24 mouse cellular contexts compared by ENCODE assay signal in the genomic region with DNA sequence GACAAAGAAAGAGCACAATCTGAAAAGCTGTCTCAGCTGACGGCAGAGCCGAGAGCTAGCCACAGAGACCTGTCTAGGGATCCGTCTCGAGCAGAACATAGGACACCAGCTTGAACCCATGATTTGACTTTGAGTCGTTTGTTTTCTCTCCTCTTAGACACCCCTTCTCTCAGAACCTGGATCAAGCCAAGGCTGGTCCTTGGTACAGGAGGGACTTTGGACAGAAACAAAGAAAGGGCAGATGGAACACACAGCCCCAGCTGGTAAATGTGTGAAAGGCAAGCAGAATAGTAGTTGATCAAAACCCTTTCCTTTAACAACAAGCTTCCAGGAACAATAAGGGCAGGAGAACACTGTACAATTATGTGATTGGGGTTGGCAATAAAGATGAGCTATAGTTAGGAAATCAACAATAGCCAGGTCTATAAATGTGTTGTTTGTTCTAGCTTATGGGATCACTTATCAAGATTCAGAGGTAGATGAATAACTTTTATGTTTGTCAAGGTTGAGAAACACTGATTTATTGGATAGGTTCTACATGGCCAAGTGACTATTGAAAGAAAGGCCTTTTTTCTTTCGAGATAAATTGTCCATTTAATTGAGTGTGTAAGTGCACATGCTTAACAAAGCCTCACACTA. TPM values are rescaled to one million over a fixed set of nuclear protein-coding genes. Genes with fewer than 3 reads are reported as not detected.
DNase-seq lines count a peak whose midpoint lies in the region; ATAC-seq and TF ChIP-seq lines count a peak whose summit lies in the region.
"Had no signal": no experiment of that assay in that cellular context is flagged by ENCODE, and none has a peak within 500 bp of the region (broad histone marks: within the 10 kb centered on the region; RNA-seq: fewer than 3 reads in every experiment).

No protein-coding gene starts in this region.

- TF ChIP-seq EP300 in liver, postnatal 0 days (IDR thresholded peaks at IDR 0.05; ENCODE audit: low read depth), result no peak

- no peak overlapping the region for H3K4me3 ChIP-seq in kidney, embryonic 14.5 days (ENCODE audit: low read length)
- no peak overlapping the region for H3K4me3 ChIP-seq in liver, postnatal 0 days (ENCODE audit: low read depth, low read length)
- no peak overlapping the region for H3K4me3 ChIP-seq in liver, embryonic 12.5 days
- H3K4me3 ChIP-seq: hindbrain, embryonic 15.5 days; limb, embryonic 15.5 days; midbrain, embryonic 15.5 days; myocyte; neural tube, embryonic 13.5 days; stomach, embryonic 15.5 days had no signal

- no peak overlapping the region for H3K27ac ChIP-seq in kidney, embryonic 14.5 days (ENCODE audit: low read depth, low read length)
- H3K27ac ChIP-seq in liver, postnatal 0 days (ENCODE audit: low read depth), result peak overlapping the region; percentile 69
- H3K27ac ChIP-seq in liver, embryonic 12.5 days, result no peak overlapping the region
- H3K27ac ChIP-seq: hindbrain, embryonic 15.5 days; limb, embryonic 15.5 days; midbrain, embryonic 15.5 days; neural tube, embryonic 13.5 days; stomach, embryonic 15.5 days had no signal

- no peaks in the 10 kb centered on the region for H3K27me3 ChIP-seq in kidney, embryonic 14.5 days (ENCODE audit: control insufficient read depth, insufficient read depth, low read length)
- H3K27me3 ChIP-seq in liver, postnatal 0 days (ENCODE audit: insufficient read depth, low read length), result no peaks in the 10 kb centered on the region
- no peaks in the 10 kb centered on the region for H3K27me3 ChIP-seq in liver, embryonic 12.5 days (replicated peaks)
- H3K27me3 ChIP-seq: hindbrain, embryonic 15.5 days; limb, embryonic 15.5 days; midbrain, embryonic 15.5 days; neural tube, embryonic 13.5 days; stomach, embryonic 15.5 days had no signal

- H3K9ac ChIP-seq in kidney, embryonic 14.5 days (ENCODE audit: low read depth, low read length), result no peak overlapping the region
- H3K9ac ChIP-seq in liver, postnatal 0 days (replicated peaks), result no peak overlapping the region
- no peak overlapping the region for H3K9ac ChIP-seq in liver, embryonic 12.5 days
- H3K9ac ChIP-seq: hindbrain, embryonic 15.5 days; limb, embryonic 15.5 days; lung, embryonic 14.5 days; midbrain, embryonic 15.5 days; neural tube, embryonic 13.5 days; stomach, embryonic 15.5 days had no signal

- H3K4me2 ChIP-seq in kidney, embryonic 14.5 days (replicated peaks; ENCODE audit: low read depth, low read length), result no peak overlapping the region
- no peak overlapping the region for H3K4me2 ChIP-seq in liver, postnatal 0 days (ENCODE audit: low read depth, low read length)
- no peak overlapping the region for H3K4me2 ChIP-seq in liver, embryonic 12.5 days
- H3K4me2 ChIP-seq: heart, embryonic 11.5 days; hindbrain, embryonic 15.5 days; limb, embryonic 15.5 days; lung, embryonic 14.5 days; midbrain, embryonic 15.5 days; neural tube, embryonic 13.5 days; stomach, embryonic 15.5 days had no signal

- H3K9me3 ChIP-seq in kidney, embryonic 14.5 days (ENCODE audit: control insufficient read depth, low read length), result no peaks in the 10 kb centered on the region
- H3K9me3 ChIP-seq in liver, postnatal 0 days (ENCODE audit: low read length), result no peaks in the 10 kb centered on the region
- H3K9me3 ChIP-seq in liver, embryonic 12.5 days (replicated peaks), result no peaks in the 10 kb centered on the region
- H3K9me3 ChIP-seq: hindbrain, embryonic 15.5 days; limb, embryonic 15.5 days; midbrain, embryonic 15.5 days; neural tube, embryonic 13.5 days; stomach, embryonic 15.5 days had no signal

- DNase-seq in kidney, adult 18-20 months, result peak; percentile 38
- DNase-seq in liver, postnatal 0 days, result no peak
- DNase-seq in kidney, postnatal 14 days, result peak; percentile 15
- DNase-seq in left cerebral cortex, postnatal 36 days (ENCODE audit: low spot score in 2 of 2), result no peak
- DNase-seq in right cerebral cortex, postnatal 10 days (ENCODE audit: low spot score in 2 of 2), result no peak
- no peak for DNase-seq in gastrocnemius, adult 8-10 months (ENCODE audit: low spot score in 2 of 2)
- DNase-seq: adrenal gland, postnatal 25 days; cerebellum, adult 11-12 months; cerebellum, postnatal 10 days; layer of hippocampus, adult 9-11 months; left cerebral cortex, postnatal 4 days; lung, embryonic 14.5 days; retina, postnatal 1 day; thymus, postnatal 25 days had no signal

- intact Hi-C loops in left cerebral cortex, postnatal 36 days (cut with DNase I), result no loop called here

- no peak for ATAC-seq in kidney, embryonic 14.5 days (ENCODE audit: low FRiP score, low TSS enrichment)
- peak; percentile 90 for ATAC-seq in liver, postnatal 0 days
- no peak for ATAC-seq in liver, embryonic 12.5 days
- ATAC-seq: CD4-positive, CD25-positive, alpha-beta regulatory T cell, adult 4 months; midbrain, embryonic 15.5 days had no signal

- no peaks in the 10 kb centered on the region for H3K36me3 ChIP-seq in kidney, embryonic 14.5 days (ENCODE audit: control insufficient read depth, insufficient read depth, low read length)
- H3K36me3 ChIP-seq in liver, postnatal 0 days (replicated peaks; ENCODE audit: insufficient read depth, low read length), result no peaks in the 10 kb centered on the region
- H3K36me3 ChIP-seq in liver, embryonic 12.5 days, result no peaks in the 10 kb centered on the region
- H3K36me3 ChIP-seq: hindbrain, embryonic 15.5 days; limb, embryonic 15.5 days; midbrain, embryonic 15.5 days; neural tube, embryonic 13.5 days; stomach, embryonic 15.5 days had no signal

- no peaks in the 10 kb centered on the region for H3K4me1 ChIP-seq in kidney, embryonic 14.5 days (ENCODE audit: control insufficient read depth, insufficient read depth, low read length)
- H3K4me1 ChIP-seq in liver, postnatal 0 days (ENCODE audit: insufficient read depth), result peaks cover 14% of the 10 kb centered on the region
- H3K4me1 ChIP-seq in liver, embryonic 12.5 days, result no peaks in the 10 kb centered on the region
- H3K4me1 ChIP-seq: hindbrain, embryonic 15.5 days; limb, embryonic 15.5 days; midbrain, embryonic 15.5 days; neural tube, embryonic 13.5 days; stomach, embryonic 15.5 days had no signal

- WGBS in kidney, embryonic 14.5 days, result 77% methylated on average over 6 of the region's 6 CpGs
- 70% methylated on average over 6 of the region's 6 CpGs for WGBS in liver, postnatal 0 days (ENCODE audit: insufficient replicate concordance)
- 67% methylated on average over 6 of the region's 6 CpGs for WGBS in liver, embryonic 12.5 days (ENCODE audit: insufficient replicate concordance)

- TF ChIP-seq CTCF in liver, postnatal 0 days (IDR thresholded peaks at IDR 0.05; ENCODE audit: low read depth), result no peak

RNA-seq across cellular contexts. Expression of gene Tax1bp1, which starts 31.6 kb away (rescaled TPM):
- 92.0 and 149 TPM in 2 replicates for polyA plus RNA-seq in kidney, embryonic 14.5 days (2014; fragmentation: Nextera tagmentation; extraction: Ambion mirVana)
- 110 and 117 TPM in 2 replicates for polyA plus RNA-seq in liver, postnatal 0 days (2015; fragmentation: Nextera tagmentation; extraction: Ambion mirVana)
- polyA plus RNA-seq in liver, embryonic 12.5 days (2016; fragmentation: Nextera tagmentation; extraction: Ambion mirVana), result 88.2 and 89.6 TPM in 2 replicates
- 100 to 1,000 TPM; 125 TPM for total RNA-seq in left cerebral cortex, postnatal 36 days (2021)
- total RNA-seq in gastrocnemius, adult 8-10 months (2022), result 10 to 100 TPM; 69.3 to 72.3 (median 71.7) TPM

RNA-seq across cellular contexts. Expression of gene Hibadh, which starts 41.8 kb away (rescaled TPM):
- polyA plus RNA-seq in kidney, embryonic 14.5 days (2014; fragmentation: Nextera tagmentation; extraction: Ambion mirVana), result 69.5 and 95.1 TPM in 2 replicates
- 110 and 117 TPM in 2 replicates for polyA plus RNA-seq in liver, postnatal 0 days (2015; fragmentation: Nextera tagmentation; extraction: Ambion mirVana)
- polyA plus RNA-seq in liver, embryonic 12.5 days (2016; fragmentation: Nextera tagmentation; extraction: Ambion mirVana), result 68.3 and 68.6 TPM in 2 replicates
- 10 to 100 TPM; 45.2 to 47.2 TPM for total RNA-seq in left cerebral cortex, postnatal 36 days (2021)
- 100 to 1,000 TPM; 106 to 125 (median 119) TPM for total RNA-seq in gastrocnemius, adult 8-10 months (2022)

Comparison
In these comparisons a context has a peak if more than half of its experiments do, and no peak if none do; other contexts are left out.
1. DNase-seq: peak in kidney, adult 18-20 months (single experiment) and kidney, postnatal 14 days (single experiment); none in liver, postnatal 0 days (single experiment), left cerebral cortex, postnatal 36 days (0 of 2), right cerebral cortex, postnatal 10 days (0 of 2) and gastrocnemius, adult 8-10 months (0 of 2).